Mouse (Mus musculus): ENCODE results near the gene Lmtk2.

GRCm38 (mm10) chr5:144119286-144119685 is 19.1 kb downstream of the Lmtk2 start:
- TF ChIP-seq CTCF (IDR thresholded peaks at IDR 0.05; ENCODE audit: low read depth), result no peak
- no peak for TF ChIP-seq EP300 (IDR thresholded peaks at IDR 0.05; ENCODE audit: low read depth)

Measured in liver, postnatal 0 days (tissue).